Mouse (Mus musculus): ENCODE data around the gene Tgm5. TPM values are rescaled to one million over a fixed set of nuclear protein-coding genes. Genes with fewer than 3 reads are reported as not detected.

Gene Tgm5
- polyA plus RNA-seq, 1 experiment, result 0.04 TPM

Other genes with a start within 250 kb of the Tgm5 start
- 26.8 and 31.6 TPM in 2 replicates for gene Cdan1, start 235.7 kb downstream of the Tgm5 start, polyA plus RNA-seq (2012; rRNA removed)
- 18.0 and 20.2 TPM in 2 replicates for gene Ttbk2, start 235.2 kb downstream of the Tgm5 start, polyA plus RNA-seq (2012; rRNA removed)
- 18.2 and 21.0 TPM in 2 replicates for gene Ubr1, start 115.1 kb downstream of the Tgm5 start, polyA plus RNA-seq (2012; rRNA removed)
- gene Tmem62, start 108.8 kb downstream of the Tgm5 start, polyA plus RNA-seq (2012; rRNA removed), result 28.1 and 29.7 TPM in 2 replicates
- 74.6 and 83.2 TPM in 2 replicates for gene Ccndbp1, start 77.4 kb downstream of the Tgm5 start, polyA plus RNA-seq (2012; rRNA removed)
- gene Epb42, start 48.8 kb downstream of the Tgm5 start, polyA plus RNA-seq (2012; rRNA removed), result not detected in 2 replicates
- gene Tgm7, start 24.0 kb upstream of the Tgm5 start, polyA plus RNA-seq (2012; rRNA removed), result 0.69 and 0.78 TPM in 2 replicates
- 21.2 and 22.5 TPM in 2 replicates for gene Adal, start 54.6 kb upstream of the Tgm5 start, polyA plus RNA-seq (2012; rRNA removed)
- gene Lcmt2, start 54.8 kb upstream of the Tgm5 start, polyA plus RNA-seq (2012; rRNA removed), result 5.1 and 6.1 TPM in 2 replicates
- 32.1 and 34.7 TPM in 2 replicates for gene Tubgcp4, start 84.8 kb upstream of the Tgm5 start, polyA plus RNA-seq (2012; rRNA removed)
- 3.8 and 4.0 TPM in 2 replicates for gene Zscan29, start 85.3 kb upstream of the Tgm5 start, polyA plus RNA-seq (2012; rRNA removed)
- gene Trp53bp1, start 185.6 kb upstream of the Tgm5 start, polyA plus RNA-seq (2012; rRNA removed), result 77.5 and 90.7 TPM in 2 replicates
- gene Map1a, start 203.8 kb upstream of the Tgm5 start, polyA plus RNA-seq (2012; rRNA removed), result 212 and 218 TPM in 2 replicates